Mouse (Mus musculus) adipose tissue, adult 10 weeks (tissue): ENCODE measurements around the gene Mei1. TPM values are rescaled to one million over a fixed set of nuclear protein-coding genes. Genes with fewer than 3 reads are reported as not detected.

ENCODE experiments used
- polyA plus RNA-seq: library from polyadenylated mRNA; stranded (reverse); fragments of 350-450 nt; fragmentation: Illumina TruSeq; extraction: RNeasy Lipid Tissue Mini Kit (QIAGEN cat#74804); gene quantifications from one replicate; pipeline ENCODE4 v1.2.3, GENCODE M21; 2014; ENCODE audit warnings: low read depth, low replicate concordance

Gene Mei1
- 0.10 TPM for polyA plus RNA-seq

DNA sequence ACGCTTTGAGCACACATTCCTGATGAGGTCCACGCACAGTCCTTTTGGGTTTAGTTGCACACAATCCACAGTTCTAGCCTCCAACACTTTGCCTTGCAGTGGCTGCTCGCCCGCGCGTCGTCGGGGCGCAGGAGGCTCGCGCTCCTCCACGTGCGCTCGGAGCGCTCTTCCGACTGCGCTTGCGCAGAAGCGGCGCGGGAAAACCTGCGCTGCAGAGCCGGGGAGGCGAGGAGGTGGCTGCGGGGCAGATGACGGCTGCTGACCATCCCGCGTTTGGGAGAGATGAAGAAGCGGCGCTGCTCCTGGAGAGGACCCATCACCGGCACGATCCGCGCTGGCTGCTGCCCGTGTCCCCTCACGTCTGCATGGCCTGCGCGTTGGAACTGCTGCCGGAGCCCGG, at the start of gene Mei1:
Mei1 (plus strand) TSS at position 99 of the 400 bp plus-strand sequence.

DNA sequence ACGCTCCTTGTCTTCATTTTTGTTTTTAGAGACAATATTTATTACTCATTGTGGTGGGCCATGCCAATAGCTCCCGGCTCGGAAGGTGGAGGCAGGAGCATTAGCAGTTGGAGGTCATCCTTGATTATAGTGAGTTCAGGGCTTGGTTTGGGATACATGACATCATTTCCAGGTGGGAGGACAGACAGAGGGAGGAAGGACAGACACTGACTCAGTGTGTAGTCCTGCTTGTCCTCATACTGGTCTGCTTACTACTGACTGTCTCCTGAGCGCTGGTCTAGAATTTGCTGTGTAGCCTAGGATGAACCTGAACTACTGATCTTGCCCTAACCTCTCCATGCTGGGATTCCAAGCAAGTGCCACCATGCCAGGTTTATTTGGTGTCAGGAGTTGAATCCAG, 36.0 kb upstream of the Mei1 start, which contains the start of gene Desi1:
Desi1 (minus strand) TSS at position 101 of the 400 bp plus-strand sequence.

DNA sequence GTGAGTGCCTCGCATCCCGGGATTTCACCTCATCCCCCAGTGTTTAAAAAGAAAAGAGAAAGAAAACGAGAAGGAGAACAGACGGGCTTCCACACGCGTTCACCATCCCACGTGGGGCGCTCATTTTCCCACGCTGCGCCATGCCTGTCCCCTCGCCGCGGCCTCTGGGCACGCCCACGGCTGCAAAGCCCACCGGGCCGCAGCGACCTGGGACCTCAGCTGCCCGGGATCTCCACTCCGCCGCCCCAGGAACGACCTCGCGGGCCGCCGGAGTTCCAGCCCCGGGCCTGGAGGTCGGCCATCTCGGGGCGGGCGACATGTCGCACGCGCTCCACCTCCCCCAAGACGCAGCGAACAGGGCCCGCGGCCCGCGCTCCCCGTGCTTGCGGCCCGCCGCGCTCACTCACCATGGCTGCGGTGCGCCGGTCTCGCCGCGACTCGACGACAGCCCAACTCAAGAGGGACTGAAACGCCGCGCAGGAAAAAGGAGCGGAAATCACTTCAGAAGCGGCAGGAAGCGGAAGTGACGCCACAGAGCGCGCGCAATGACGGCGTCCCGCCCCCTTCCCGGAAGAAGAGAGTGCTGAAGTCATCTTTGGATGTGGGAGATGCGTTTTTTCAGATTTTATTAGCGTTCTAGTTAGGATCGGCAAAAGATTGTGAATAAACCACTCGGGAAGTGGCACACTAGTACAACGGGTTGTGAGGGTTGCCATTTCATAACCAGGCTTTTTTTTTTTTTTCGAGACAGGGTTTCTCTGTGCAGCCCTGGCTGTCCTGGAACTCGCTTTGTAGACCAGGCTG, 22.5 kb upstream of the Mei1 start, which contains the start of gene Snu13:
Snu13 (minus strand) TSS at position 519 of the 804 bp plus-strand sequence.

DNA sequence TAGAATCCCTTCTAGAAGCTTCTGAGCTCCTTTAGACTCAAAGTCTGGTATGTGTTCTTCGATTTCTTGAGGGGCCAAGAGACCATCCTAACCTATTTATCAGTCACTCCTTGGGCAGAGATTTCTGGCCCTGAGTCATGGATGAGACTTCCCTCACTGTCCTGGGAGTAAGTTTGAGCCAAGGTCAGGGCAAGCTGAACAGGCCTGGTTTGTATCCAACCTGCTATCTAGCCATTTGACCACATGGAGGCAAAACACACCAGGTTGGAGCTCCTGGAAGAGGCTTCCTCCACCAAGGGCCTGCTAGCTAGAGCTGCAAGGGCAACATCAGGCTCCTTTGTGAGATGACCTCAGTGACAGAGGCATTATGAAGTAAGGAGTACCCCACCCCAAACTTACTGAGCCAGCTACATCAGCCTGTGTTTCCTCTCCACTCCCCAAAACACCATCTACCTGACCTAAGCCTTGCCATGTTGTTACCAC, 11.0 kb upstream of the Mei1 start, which contains the start of gene 4930407I10Rik:
4930407I10Rik (plus strand) TSS at position 433 of the 483 bp plus-strand sequence.

DNA sequence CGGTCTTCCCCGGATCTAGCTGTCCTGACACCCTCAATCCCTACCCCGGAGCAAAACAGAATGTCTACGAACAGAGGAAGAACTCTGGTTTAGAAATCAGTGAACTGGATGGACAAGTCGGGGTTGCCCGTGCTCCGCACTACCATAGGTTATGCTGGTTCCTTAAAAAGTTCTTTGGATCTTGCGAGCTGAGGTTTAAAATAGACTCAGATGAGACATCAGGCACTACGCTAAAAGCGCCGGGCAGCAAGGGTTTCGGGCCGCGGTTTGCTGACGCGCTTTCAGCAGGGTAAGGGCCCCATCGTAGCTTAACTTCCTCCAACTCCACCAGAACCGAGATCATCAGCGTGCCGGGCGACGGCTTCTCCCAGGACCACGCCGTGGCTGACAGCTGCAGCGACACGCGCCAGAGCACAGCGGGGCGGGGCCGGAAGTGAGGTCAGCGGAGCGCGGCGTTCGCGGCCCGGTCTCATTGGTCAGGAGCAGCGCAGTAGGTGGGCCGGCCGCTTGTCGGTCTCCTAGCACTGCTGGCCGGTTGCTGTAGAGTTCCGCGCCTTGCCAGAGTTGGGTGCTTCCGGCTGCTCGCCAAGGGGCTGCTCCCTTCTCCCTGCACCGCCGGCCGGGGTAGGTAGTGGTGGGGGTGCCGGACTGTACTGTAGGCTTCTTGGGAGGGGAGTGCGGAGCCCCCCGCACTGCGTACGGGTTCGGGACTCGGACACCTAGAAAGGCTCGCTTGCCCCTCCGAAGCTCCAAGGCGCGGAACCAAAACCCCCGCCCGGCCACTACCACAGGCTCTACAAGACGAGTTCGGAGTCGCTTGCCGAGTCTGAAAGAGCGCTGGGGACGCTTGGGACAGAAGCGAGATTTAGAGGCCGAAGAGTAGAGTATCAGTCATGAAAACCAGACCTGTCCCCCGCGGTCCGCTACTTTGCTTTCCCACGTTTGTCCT, 57.9 kb downstream of the Mei1 start, which contains the start of gene Ccdc134:
Ccdc134 (plus strand) TSS at position 497 of the 949 bp plus-strand sequence.

DNA sequence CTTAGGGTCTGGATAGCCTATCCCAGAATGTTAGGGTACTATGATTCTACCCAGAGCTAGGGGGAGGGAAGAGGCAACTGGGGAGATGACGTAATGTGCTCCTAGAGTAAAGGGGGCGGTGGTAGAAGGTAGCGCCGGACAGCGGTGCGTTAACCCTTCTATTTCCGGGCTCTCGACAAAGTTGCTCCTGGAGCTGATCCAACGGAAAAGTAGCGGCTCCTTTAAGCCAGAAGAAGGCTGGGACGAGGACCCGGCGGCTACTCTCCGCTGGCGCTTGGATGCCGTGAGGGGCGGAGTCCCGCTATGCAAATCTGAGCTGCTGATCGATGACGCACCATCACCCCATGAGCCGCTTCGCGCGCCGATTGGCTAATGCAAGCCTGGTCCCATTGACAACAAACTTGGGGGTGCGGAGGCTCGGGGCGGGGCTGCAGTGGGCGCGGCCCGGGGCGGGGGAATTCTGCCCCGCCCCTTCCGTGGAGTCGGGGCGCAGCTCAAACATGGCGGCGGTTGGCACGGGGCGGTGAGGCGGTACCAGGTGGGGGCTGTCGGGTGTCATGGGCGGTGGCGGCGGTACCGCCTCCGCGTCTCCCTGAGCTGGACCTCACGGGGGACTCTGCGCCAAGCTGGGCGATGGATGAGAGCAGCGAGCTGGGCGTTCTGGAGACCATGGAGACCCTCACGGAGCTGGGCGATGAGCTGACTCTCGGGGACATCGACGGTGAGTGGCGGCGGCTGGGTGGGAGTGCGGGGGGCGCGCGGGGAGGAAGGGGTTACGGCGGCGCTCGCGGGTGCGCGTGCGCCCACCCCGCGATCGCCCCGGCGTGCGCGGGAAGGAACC, 77.2 kb downstream of the Mei1 start, which contains the start of gene Srebf2:
Srebf2 (plus strand) TSS at position 412 of the 841 bp plus-strand sequence.

Other genes starting within 250 kb of the Mei1 start
- gene Tob2, start 211.2 kb upstream of the Mei1 start, polyA plus RNA-seq, result 26.1 TPM
- gene Phf5a, start 198.1 kb upstream of the Mei1 start, polyA plus RNA-seq, result 40.8 TPM
- 207 TPM for gene Aco2, start 197.7 kb upstream of the Mei1 start, polyA plus RNA-seq
- 16.8 TPM for gene Polr3h, start 143.8 kb upstream of the Mei1 start, polyA plus RNA-seq
- 6.1 TPM for gene Csdc2, start 133.2 kb upstream of the Mei1 start, polyA plus RNA-seq
- gene Pmm1, start 109.1 kb upstream of the Mei1 start, polyA plus RNA-seq, result 39.8 TPM
- gene 1700029P11Rik, start 89.5 kb upstream of the Mei1 start, polyA plus RNA-seq, result 2.9 TPM
- 23.7 TPM for gene Xrcc6, start 82.2 kb upstream of the Mei1 start, polyA plus RNA-seq
- gene Desi1, start 36.1 kb upstream of the Mei1 start, polyA plus RNA-seq, result 28.8 TPM
- gene Snu13, start 22.4 kb upstream of the Mei1 start, polyA plus RNA-seq, result 97.2 TPM
- 1.7 TPM for gene 4930407I10Rik, start 10.8 kb upstream of the Mei1 start, polyA plus RNA-seq
- gene Ccdc134, start 57.9 kb downstream of the Mei1 start, polyA plus RNA-seq, result 15.4 TPM
- gene Srebf2, start 77.2 kb downstream of the Mei1 start, polyA plus RNA-seq, result 73.8 TPM
- gene Shisa8, start 142.8 kb downstream of the Mei1 start, polyA plus RNA-seq, result not detected
- not detected for gene Tnfrsf13c, start 154.4 kb downstream of the Mei1 start, polyA plus RNA-seq
- gene Cenpm, start 174.8 kb downstream of the Mei1 start, polyA plus RNA-seq, result 2.5 TPM
- gene 1500009C09Rik, start 182.4 kb downstream of the Mei1 start, polyA plus RNA-seq, result not detected
- 3.4 TPM for gene Sept3, start 204.9 kb downstream of the Mei1 start, polyA plus RNA-seq
- 0.87 TPM for gene Wbp2nl, start 229.0 kb downstream of the Mei1 start, polyA plus RNA-seq